Mouse (Mus musculus) hindbrain, embryonic 11.5 days (tissue): ENCODE results near the gene Ambp. TPM values are rescaled to one million over a fixed set of nuclear protein-coding genes. Genes with fewer than 3 reads are reported as not detected.

Experiments used
- ATAC-seq: fragments of 200-750 bp; cut with Nextera tagmentation; 2 replicates; pipeline ENCODE4 v1.8.0; 2017; ENCODE audit warnings: mild to moderate bottlenecking, moderate TSS enrichment, moderate library complexity; ENCODE audit not compliant: low FRiP score
- DNase-seq: peaks from one replicate; pipeline ENCODE4 v3.0.0-alpha.2; 2015; ENCODE audit warnings: low spot score
- H3K27ac ChIP-seq: fragments of 300-500 bp; sonication (generic); 2 replicates; pipeline ENCODE4 v1.5.1; 2014; ENCODE audit warnings: mild to moderate bottlenecking, low read depth, low read length
- H3K27me3 ChIP-seq: fragments of 300-500 bp; sonication (generic); 2 replicates; pipeline ENCODE4 v1.6.1; 2014; ENCODE audit warnings: mild to moderate bottlenecking, low read length, moderate library complexity, mixed read lengths; ENCODE audit not compliant: control insufficient read depth, insufficient read depth
- H3K36me3 ChIP-seq: fragments of 300-500 bp; sonication (generic); 2 replicates; pipeline ENCODE4 v1.6.1; 2014; ENCODE audit warnings: mild to moderate bottlenecking, low read length, moderate library complexity, mixed read lengths; ENCODE audit not compliant: control insufficient read depth, insufficient read depth
- H3K4me1 ChIP-seq: fragments of 300-500 bp; sonication (generic); replicated peaks from 2 replicates; pipeline ENCODE4 v1.6.1; 2014; ENCODE audit warnings: low read length, mixed read lengths; ENCODE audit not compliant: control insufficient read depth, insufficient read depth
- H3K4me2 ChIP-seq: fragments of 300-500 bp; sonication (generic); replicated peaks from 2 replicates; pipeline ENCODE4 v1.6.1; 2014; ENCODE audit warnings: mild to moderate bottlenecking, low read depth, low read length
- H3K4me3 ChIP-seq: fragments of 300-500 bp; sonication (generic); 2 replicates; pipeline ENCODE4 v1.5.1; 2014; ENCODE audit warnings: low read depth, low read length
- H3K9ac ChIP-seq: fragments of 300-500 bp; sonication (generic); 2 replicates; pipeline ENCODE4 v1.6.1; 2014; ENCODE audit warnings: low read depth, low read length
- H3K9me3 ChIP-seq: fragments of 300-500 bp; sonication (generic); 2 replicates; pipeline ENCODE4 v1.6.1; 2016; ENCODE audit warnings: low read length; ENCODE audit not compliant: control insufficient read depth
- WGBS: fragments of 180-500 bp; shearing (Covaris S2); extraction: QIAGEN DNeasy Blood & Tissue Kit; methylation state at CpG from one replicate; pipeline ENCODE4 v1.1.7; 2014; 5-methylcytosine and 5-hydroxymethylcytosine counted together
- polyA plus RNA-seq: library from polyadenylated mRNA; unstranded; fragments of >200 nt; fragmentation: Nextera tagmentation; extraction: Ambion mirVana; gene quantifications from 2 replicates; pipeline ENCODE4 v1.2.1, GENCODE M21; 2014

Gene Ambp
- polyA plus RNA-seq, 1 experiment from 2014 or later = not detected

DNA sequence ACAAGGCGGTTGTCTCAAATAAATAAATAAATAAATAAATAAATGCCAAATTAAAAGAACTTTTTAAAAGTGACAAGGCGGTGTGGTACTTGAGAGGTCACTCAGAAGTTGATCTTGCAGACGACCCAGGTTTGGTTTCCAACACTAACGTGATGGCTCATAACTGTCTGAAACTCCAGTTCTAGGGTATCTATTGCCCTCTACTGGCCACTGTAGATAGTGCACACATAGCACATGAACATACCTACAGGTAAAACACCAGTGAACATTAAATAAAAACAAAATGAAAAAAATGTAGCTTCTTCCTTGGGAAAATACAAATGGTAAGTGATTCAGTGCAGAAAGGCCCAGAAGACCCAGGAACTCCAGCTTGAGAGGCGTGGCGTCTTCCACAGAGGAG is 7.3 kb downstream of the Ambp start:
- no peak overlapping the region for H3K9ac ChIP-seq
- H3K4me1 ChIP-seq = no peaks in the 10 kb centered on the region
- no peak overlapping the region for H3K27ac ChIP-seq
- WGBS = 92% methylated on average over 6 of the region's 6 CpGs
- no peaks in the 10 kb centered on the region for H3K9me3 ChIP-seq
- ATAC-seq = no peak
- no peak for DNase-seq
- no peak overlapping the region for H3K4me3 ChIP-seq
- no peak overlapping the region for H3K4me2 ChIP-seq
- H3K27me3 ChIP-seq = no peaks in the 10 kb centered on the region
- H3K36me3 ChIP-seq = no peaks in the 10 kb centered on the region

DNA sequence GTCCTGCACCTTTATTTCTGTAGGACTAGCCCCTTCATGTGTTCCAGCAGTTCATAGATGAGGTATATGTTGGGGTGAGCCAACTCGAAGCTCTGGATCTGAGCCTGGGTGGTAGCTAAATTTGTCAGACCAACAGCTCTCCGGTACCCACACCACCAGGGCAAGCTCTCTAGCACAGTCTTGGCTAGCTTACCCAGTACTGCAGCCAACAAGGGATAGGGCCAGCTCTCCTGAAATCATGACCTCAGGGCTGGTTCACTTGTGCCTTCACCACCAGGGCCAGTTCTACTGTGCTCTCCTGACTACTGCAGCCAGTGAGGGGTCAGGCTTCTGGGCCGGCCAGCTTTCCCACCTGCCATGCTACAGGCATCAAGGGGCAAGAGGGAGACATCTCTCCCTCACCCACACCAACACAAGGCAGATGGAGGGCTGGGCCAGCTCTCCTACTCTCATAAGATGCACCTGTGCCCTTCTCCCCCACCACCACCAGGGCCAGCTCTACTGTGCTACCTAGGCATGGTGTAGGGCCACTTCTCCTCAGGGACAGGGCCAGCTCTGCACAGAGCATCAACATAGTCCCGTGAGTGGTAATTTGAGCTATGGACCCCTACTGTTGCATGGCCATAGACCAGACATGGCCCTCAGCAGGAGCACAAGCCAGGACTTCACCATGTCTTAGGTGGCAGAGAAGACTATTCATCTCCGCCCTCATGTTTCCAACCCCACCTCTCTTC is 24.5 kb downstream of the Ambp start:
- no peak overlapping the region for H3K4me2 ChIP-seq
- no peaks in the 10 kb centered on the region for H3K9me3 ChIP-seq
- DNase-seq = no peak
- 89% methylated on average over 5 of the region's 5 CpGs for WGBS
- no peak overlapping the region for H3K4me3 ChIP-seq
- H3K9ac ChIP-seq = no peak overlapping the region
- H3K27ac ChIP-seq = no peak overlapping the region
- ATAC-seq = no peak
- H3K27me3 ChIP-seq = no peaks in the 10 kb centered on the region
- H3K36me3 ChIP-seq = peaks cover 4% of the 10 kb centered on the region; the same call in 1 of the 2 replicates
- H3K4me1 ChIP-seq = no peaks in the 10 kb centered on the region

DNA sequence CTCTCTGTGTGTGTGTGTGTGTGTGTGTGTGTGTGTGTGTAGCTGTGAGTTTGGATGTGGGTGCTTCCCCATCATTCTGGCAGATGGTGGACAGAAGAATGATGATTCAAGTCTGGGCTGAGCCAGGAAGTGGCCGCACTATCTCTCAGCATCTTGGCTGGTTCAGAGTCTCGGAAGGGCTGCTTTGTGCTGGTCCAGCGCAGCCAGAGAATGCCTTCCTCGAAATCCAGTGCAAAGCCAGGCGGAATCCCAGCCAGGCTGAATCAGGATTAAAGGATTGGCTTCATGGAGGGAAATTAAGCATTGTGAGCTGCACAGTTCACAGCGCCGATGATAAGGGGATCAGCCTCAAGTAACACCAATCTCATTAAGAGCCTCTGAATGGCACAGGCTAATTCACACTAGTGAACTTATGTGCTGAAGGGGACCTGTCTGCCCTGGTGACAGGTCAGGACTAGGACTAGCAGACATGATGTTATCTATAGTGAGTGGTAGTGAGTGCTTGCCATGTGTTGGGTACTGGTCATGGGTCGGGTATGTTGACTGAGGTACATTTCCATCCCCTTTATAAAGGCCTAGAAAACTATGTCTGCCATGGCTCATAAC is 29.6 kb downstream of the Ambp start:
- no peaks in the 10 kb centered on the region for H3K4me1 ChIP-seq
- no peak overlapping the region for H3K4me2 ChIP-seq
- H3K27ac ChIP-seq = no peak overlapping the region
- DNase-seq (no peak), ATAC-seq (no peak)
- H3K27me3 ChIP-seq = no peaks in the 10 kb centered on the region
- H3K9ac ChIP-seq = no peak overlapping the region
- peaks cover 2% of the 10 kb centered on the region for H3K36me3 ChIP-seq
- H3K9me3 ChIP-seq = no peaks in the 10 kb centered on the region
- no peak overlapping the region for H3K4me3 ChIP-seq
- WGBS = 84% methylated on average over 8 of the region's 8 CpGs

DNA sequence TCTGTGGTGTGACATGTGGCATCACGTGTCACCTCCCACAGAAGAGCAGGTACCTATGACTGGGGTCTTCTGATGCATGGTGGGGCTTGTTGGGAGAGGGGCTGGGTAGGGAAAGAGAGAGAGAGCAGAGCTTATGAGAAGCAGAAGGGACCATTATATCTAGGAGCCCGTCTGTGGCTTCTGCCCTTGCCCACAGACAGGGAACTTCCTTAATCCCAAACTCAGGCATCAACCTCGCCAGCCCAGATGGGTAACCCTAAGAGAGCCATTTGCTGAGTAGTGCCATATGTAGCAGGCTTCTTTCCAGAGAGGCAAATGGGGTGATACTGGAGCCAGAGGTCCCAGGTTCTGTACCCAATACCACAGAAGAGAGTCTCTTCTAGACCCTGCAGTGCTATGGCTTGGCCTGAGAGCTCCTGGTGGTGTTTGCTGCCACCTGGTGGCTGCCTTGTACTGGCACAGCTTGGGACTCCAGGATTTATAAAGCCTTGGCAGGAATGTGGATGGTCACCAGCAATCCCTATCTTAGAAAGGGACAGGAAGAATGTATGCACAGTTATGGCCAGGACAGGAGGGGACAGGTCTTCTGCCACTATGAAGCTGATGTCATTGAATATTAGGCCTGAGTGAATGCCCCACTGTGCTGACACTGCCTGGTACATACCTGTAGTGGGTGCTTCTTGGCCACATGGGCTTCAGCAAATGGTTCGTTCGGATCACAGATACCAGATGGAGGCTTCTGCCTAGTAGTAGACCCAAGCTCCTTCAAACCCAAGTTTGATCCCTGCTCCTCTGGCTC is 35.8 kb downstream of the Ambp start:
- Histone ChIP-seq H3K4me2 (no peak overlapping the region), H3K9me3 (no peaks in the 10 kb centered on the region), H3K4me3 (no peak overlapping the region), H3K27me3 (no peaks in the 10 kb centered on the region), H3K9ac (no peak overlapping the region), H3K4me1 (no peaks in the 10 kb centered on the region), H3K36me3 (peaks cover 2% of the 10 kb centered on the region), H3K27ac (no peak overlapping the region)
- peak; percentile 82 for ATAC-seq
- WGBS = 92% methylated on average over 5 of the region's 5 CpGs
- peak; percentile 89 for DNase-seq

DNA sequence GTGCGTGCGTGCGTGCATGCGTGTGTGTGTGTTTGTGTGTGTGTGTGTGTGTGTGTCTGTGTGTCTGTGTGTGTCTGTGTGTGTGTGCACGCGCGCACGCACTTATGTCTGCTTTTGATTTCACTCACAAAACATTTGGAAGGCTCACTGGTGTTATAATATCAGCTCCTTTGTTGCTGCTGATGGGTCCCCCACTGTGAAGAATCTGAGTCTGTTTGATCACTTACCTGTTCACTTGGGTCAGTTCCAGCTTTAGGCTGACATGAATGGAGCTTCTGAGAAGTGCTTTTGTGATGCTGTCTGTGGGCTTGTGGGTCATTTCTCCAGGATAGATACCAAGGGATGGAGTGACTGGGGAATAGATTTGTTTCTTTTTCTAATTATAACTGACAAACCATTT is 48.9 kb downstream of the Ambp start:
- no peaks in the 10 kb centered on the region for H3K4me1 ChIP-seq
- no peaks in the 10 kb centered on the region for H3K27me3 ChIP-seq
- DNase-seq (no peak), ATAC-seq (no peak)
- no peaks in the 10 kb centered on the region for H3K36me3 ChIP-seq
- H3K27ac ChIP-seq = no peak overlapping the region
- H3K9ac ChIP-seq = no peak overlapping the region
- no peak overlapping the region for H3K4me2 ChIP-seq
- WGBS = 98% methylated on average over 8 of the region's 8 CpGs
- H3K9me3 ChIP-seq = no peaks in the 10 kb centered on the region
- H3K4me3 ChIP-seq = no peak overlapping the region

DNA sequence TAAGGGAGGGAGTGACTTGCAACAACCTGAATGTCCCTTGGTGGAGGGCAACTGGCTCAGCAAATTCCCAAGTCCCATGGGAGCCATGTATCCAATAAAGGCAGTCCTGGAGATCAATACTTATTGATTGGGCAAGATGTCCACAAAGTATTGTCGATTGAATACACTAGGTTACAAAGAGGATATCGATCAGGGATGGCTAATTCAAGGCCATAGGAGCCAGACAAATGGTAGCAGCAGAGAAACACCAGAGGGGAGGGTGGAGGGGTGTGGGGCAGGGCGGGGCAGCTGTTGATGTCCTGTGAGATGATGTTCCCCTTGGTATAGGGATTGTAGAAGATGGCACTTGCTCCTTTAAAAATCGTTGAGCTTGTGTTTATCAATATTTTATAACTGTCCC is 52.6 kb downstream of the Ambp start:
- ATAC-seq (0 out of 2 replicates have a peak, but pooled peaks have one; percentile 49), DNase-seq (peak; percentile 18)
- no peak overlapping the region for H3K4me2 ChIP-seq
- 89% methylated on average over 4 of the region's 4 CpGs for whole genome bisulfite sequencing
- no peaks in the 10 kb centered on the region for H3K9me3 ChIP-seq
- H3K4me3 ChIP-seq = no peak overlapping the region
- H3K36me3 ChIP-seq = no peaks in the 10 kb centered on the region
- no peaks in the 10 kb centered on the region for H3K27me3 ChIP-seq
- H3K4me1 ChIP-seq = no peaks in the 10 kb centered on the region
- H3K9ac ChIP-seq = no peak overlapping the region
- H3K27ac ChIP-seq = no peak overlapping the region

DNA sequence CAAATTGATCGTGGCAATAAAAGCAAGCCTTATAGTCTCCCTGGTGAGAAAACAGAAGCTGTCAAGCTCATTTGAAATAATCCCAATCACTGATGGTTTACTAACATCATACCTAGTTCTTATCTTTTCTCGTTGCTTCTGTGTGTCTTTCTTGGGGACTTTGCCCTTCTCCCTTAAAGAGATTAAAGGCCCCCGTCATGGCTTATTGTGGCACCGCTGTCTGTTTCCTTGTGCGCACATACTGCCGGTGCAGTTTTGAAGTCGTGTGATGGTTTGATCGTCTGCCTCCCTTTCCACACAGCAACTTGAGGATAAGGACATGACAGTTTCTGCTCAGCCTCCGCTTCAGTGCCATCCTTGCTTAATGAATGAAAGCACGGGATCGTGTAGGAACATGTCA is 54.1 kb downstream of the Ambp start:
- WGBS = 95% methylated on average over 11 of the region's 11 CpGs
- DNase-seq = no peak
- H3K9me3 ChIP-seq = no peaks in the 10 kb centered on the region
- no peaks in the 10 kb centered on the region for H3K4me1 ChIP-seq
- no peak overlapping the region for H3K9ac ChIP-seq
- H3K4me2 ChIP-seq = no peak overlapping the region
- H3K27ac ChIP-seq = no peak overlapping the region
- no peak for ATAC-seq
- H3K4me3 ChIP-seq = no peak overlapping the region
- no peaks in the 10 kb centered on the region for H3K27me3 ChIP-seq
- H3K36me3 ChIP-seq = no peaks in the 10 kb centered on the region

DNA sequence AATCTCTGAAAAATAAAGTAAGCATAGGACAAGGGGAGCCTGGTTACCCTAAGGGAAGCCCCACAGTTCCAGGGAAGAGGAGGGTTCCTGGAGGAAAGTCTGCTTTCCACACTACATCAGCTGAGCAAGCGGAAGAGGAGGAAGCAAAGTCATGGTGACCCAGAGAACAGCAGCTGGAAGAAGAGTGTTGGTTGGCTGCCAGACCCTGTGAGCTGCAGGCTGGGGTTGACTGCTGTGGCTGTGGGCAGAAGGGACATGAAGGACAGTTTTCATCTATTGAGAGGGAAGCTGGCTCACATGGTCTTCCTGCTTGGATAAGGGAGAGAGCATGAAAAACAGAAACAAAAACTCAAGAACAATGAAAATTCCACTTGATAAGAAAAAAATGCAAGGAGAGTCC is 57.0 kb downstream of the Ambp start:
- Histone ChIP-seq H3K4me2 (no peak overlapping the region), H3K4me1 (no peaks in the 10 kb centered on the region), H3K9me3 (no peaks in the 10 kb centered on the region), H3K4me3 (no peak overlapping the region), H3K9ac (no peak overlapping the region), H3K27me3 (no peaks in the 10 kb centered on the region), H3K27ac (no peak overlapping the region), H3K36me3 (no peaks in the 10 kb centered on the region)
- 94% methylated on average over 1 of the region's 1 CpGs for WGBS
- no peak for DNase-seq
- no peak for ATAC-seq
